Mouse (Mus musculus) urinary bladder, adult 18-20 months (tissue): ENCODE data around the gene Arhgef17.

ENCODE experiments used
- DNase-seq, 2 experiments: peaks; one replicate each; pipeline ENCODE4 v3.0.0; 2022; ENCODE audit warnings: low spot score in 2 of 2, mixed read lengths in 2 of 2

Arhgef17 gene

GRCm38 (mm10) chr7:100875822-100876221 lies 56.1 kb downstream of the Arhgef17 start:
- DNase-seq: no peak

DNA sequence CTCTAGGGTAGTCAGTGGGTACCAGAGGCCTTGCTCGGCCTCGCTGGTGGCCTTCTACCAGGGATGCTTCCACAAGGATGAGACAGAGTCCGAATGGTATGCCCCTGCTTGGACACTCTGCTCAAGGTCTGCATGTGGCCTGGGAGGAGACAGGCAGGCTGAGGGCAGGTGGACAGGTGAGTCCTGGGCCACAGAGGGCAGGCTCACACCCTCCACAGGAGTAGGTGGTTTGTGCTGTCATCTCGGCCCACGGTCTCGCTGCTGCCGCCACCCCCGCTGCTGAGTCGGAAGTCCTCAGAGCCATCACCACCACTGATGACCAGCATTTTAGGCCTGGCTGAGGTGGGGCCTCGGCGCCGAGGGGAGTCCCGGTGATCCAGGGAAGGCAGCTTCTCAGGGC lies 58.7 kb downstream of the Arhgef17 start:
- no peak for DNase-seq

DNA sequence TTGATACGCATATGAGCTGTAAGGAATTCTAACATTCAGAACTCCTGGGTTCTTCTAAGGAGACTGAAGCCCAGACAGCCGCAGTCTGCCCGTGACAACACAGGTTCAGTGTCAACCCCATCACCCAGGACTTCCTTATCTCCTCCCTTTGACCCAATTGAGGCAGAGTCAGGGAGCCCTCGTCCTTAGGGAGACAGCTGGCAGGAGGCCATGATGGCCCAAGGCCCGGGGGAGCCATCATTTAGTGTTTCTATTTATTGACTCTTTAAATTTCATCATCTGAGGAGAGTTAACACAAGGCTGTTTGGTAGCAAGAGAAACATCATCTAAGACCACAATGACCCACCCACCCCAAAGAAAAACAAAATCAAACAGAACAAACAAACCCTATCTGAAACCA lies 60.0 kb downstream of the Arhgef17 start:
- no peak for DNase-seq

- DNase-seq: no peak
These were observed 60.6 kb downstream of the Arhgef17 start for GRCm38 (mm10) chr7:100871355-100871754.

GRCm38 (mm10) chr7:100869877-100870629 lies 61.9 kb downstream of the Arhgef17 start:
- no peak for DNase-seq

DNA sequence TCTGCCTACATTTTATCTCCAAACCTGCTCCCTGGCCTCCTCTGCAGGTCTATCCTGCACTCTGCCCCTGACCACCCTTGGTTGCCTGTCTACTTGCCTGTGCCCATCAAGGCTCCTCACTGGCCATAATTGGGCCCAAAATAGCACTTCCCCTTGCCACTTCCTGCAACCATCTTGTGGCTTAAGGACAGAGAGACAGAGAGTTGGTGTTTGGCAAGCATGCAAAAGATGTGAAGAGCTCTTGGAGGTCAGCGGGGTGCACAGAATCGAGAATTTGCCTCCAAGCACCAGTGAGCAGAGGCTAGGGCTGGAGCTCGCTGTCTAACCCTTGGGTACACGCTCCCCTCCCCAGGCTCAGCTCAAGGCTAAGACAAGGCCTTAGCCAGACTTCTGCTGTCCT lies 63.4 kb downstream of the Arhgef17 start:
- DNase-seq: no peak

DNA sequence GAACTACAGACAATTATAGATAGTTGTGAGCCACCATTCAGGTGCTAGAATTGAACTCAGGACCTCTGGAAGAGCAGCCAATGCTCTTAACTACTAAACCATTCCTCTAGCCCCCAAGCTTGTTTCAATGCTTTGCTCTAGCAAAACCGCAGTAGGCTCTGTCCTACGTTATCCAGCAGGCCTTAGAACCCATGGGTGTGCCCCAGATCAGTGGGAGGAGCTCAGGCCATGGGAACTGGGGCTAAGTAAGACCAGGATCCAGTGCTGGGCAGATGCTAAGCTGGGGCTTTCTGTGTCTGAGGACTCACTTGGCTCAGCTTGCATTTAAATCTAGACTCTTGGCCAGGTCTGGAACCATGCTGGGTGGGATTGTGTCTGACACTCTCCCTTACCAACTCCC lies 64.3 kb downstream of the Arhgef17 start:
- DNase-seq: no peak

- peak in 1 of 2 experiments; percentile 44 for DNase-seq
These were observed 65.2 kb downstream of the Arhgef17 start for GRCm38 (mm10) chr7:100866675-100867074.

- DNase-seq: peak; percentile 84
These were observed 68.9 kb downstream of the Arhgef17 start, which contains the start of gene Relt for GRCm38 (mm10) chr7:100862828-100863638. Gene Relt, minus strand, starts transcription at chr7:100863446.

DNA sequence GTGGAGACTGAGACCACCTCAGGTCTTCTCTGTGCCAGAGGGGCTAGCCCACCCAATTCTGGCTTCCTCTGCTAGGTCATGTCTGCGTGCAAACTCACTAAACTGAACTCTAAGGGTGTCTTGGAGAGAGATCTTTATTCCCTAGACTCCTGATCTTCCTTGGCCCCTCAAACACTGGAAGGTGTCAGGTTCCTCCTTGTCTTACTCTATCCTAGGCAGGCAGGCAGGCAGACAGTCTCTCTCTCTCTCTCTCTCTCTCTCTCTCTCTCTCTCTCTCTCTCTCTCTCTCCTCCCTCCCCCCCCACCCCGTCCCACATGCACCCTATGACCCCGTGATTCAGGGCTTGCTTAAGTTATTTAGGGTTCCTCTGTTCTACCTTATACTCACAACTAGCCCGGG lies 69.6 kb downstream of the Arhgef17 start:
- DNase-seq: no peak

GRCm38 (mm10) chr7:100861209-100861608 lies 70.7 kb downstream of the Arhgef17 start:
- DNase-seq: no peak

- DNase-seq: no peak
These were observed 71.5 kb downstream of the Arhgef17 start for GRCm38 (mm10) chr7:100860450-100860849.

DNA sequence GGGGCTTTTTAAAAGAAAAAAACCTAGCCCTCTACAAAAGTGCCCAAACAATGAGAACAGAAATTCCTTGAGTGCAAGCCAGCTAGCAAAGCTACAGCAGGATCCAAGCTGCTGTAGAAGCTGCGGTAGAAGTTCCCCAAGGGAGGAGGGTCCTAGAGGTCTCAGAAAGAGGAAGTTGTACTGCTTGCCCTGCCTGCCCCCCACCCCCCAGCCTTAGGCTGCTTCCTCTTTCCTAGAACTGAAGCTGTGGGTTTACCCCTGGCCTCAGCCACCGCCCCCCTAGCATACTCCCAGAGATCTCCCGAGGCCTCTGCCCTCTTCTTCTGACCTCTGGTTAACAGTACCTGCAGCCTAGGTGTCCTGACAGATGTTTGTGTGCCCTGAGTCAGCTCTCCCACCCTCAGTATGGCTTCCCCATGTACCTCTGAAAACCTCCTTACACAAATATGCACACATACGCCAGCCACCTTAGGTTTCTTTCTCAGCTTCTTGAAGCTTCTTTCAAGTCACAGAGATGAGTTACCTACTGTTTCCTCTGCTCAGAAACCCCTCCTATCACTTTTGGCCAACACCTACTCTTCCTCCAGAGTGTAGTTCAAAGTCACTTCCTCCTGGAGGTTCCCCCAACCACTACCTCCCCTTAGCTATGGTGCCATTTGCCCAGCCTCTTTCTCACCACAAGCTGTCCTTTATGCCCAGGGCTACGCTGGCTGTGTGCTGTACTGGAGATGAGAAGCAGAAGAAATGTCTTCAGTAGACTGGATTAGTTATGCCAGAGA lies 75.9 kb downstream of the Arhgef17 start:
- no peak for DNase-seq

DNA sequence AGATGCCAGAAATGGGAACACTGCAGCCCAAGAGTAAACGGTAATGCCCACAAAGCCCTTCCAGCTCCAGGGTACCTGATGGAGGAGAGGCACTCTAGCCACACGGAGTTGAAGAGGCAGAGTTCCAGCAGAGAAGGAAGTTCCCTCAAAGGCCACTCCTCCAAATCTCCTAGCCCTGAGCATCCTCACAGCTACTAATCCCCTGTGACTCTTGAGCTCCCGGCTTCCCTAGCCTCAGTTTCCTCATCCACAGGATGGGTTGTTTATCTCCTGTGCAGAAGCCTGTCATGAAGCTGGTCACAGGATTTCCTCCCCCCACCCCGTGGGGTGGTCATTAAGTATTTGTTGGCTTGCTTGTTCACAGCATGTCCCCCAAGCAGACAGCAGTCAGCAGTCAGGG lies 76.6 kb downstream of the Arhgef17 start:
- no peak for DNase-seq

DNA sequence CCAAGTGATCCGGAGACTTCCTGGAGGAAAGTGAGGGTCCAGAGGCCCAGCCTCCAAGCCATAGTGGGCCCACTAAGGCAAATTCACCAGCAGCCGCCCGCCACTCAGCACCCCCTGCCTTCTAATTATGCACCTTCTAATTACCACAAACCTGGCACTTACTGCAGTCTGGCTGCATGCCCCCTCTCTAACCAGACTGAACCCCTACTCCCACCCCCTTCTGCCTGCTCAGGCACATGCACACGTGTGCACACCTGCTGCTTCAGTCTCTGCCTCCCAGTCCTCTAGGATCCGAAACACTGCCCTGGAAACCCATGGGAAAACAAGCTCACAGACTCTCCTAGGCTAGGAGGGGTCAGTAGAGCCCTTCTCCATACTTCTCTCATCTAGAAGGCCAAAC lies 77.0 kb downstream of the Arhgef17 start:
- no peak for DNase-seq

DNA sequence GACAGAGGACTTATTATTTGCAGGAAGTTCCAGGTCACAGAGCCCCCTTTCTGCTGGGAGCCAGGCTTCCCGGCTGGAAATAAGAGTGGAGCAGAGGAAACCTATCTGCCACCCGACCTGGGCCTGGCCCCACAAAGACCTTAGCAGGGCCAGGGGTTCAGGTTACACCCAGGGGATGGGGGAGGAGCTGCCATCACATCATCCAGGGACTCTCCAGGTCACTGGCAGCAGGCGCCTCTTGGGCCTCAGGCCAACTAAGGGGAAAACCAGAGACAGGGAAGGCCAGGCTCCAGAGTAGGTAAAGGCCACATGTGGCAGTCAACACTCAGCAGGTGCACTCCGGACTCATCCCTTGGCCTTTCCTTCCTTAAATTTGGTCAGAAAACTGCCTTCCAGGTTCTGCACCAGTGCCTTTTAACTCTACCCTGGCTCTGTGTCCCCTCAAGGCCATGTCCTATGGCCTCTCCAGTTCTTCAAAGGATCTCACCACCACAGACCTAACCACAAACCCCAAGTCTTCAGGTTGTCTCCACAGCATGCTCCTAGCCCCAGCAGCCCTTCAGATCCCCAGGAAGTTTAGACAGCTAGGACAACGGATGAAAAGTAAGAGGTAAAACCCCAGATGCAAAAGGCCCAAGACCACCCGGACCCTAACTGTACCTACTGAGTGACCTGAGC lies 77.6 kb downstream of the Arhgef17 start:
- DNase-seq: no peak

GRCm38 (mm10) chr7:100853396-100853795 lies 78.5 kb downstream of the Arhgef17 start:
- DNase-seq: no peak

DNA sequence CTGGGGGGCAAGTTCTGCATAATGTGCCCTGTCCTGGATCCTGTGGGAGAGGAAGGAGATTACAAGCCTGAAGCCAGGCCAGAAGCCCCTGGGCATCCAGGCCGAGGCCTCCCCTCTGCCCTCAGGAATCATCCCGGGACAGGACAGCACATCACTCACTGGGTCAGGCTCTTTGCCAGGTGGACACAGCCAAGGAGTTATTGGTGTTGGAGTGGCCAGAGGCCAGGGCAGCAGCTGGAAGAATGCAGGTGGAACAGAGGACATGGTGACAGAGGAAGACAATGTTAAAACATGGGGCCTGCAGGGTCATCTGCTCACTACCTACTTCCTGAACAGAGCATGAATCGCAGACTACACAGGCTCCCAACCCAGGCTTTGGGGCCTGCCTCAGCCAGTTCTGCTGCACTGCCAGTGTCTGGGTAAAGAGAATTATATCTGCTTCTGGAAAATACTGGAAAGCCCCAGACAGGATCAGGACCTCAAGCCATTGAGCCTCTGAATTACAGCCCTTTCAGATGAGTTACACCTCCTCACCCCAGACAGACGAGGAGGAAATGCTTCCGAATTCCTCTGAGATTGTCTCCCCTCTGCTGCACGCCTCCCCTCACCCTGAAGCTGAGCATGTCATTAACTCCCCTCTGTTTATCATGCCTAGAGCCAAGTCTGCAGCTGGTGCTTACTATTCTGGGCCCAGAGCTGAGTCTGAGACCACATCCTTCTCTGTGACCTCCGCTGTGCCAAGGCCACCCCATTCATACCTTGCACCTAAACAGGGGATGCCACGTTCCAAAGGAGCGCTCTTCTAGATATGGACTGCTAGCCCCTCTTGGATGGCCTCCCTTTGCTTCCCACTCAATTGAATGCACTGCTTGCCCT lies 80.2 kb downstream of the Arhgef17 start:
- no peak for DNase-seq

GRCm38 (mm10) chr7:100849508-100849907 lies 82.4 kb downstream of the Arhgef17 start:
- no peak for DNase-seq

GRCm38 (mm10) chr7:100848744-100849143 lies 83.2 kb downstream of the Arhgef17 start:
- DNase-seq: peak in 1 of 2 experiments; percentile 70

DNA sequence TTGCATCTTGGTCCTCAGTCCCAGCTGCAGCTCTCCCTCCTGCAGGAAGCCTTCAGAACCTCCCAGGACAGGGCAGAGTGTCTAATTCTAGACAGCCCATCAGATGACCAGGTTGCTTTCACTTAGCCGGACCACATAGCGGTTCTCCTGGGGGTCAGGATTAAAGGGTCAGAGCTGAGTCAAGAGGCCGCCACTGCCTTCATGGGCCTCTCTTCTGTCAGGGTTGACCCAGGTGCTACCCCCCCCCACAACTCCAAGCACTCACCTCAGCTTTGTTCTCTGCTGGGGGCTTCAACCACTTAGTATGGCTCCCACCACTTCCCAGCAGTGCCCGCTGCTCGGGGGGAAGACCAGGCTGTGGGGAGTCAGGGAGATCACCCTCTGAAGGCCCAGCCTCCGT lies 84.8 kb downstream of the Arhgef17 start:
- DNase-seq: no peak
